Mouse (Mus musculus) hindbrain, embryonic 15.5 days (tissue): ENCODE data around the gene Cacng3. TPM values are rescaled to one million over a fixed set of nuclear protein-coding genes. Genes with fewer than 3 reads are reported as not detected.

Experiments used
- ATAC-seq: fragments of 200-750 bp; cut with Nextera tagmentation; 2 replicates; pipeline ENCODE4 v1.8.0; 2017; ENCODE audit warnings: low read depth, moderate number of reproducible peaks, moderate TSS enrichment; ENCODE audit not compliant: low FRiP score
- H3K27ac ChIP-seq: fragments of 300-500 bp; sonication (generic); replicated peaks from 2 replicates; pipeline ENCODE4 v1.5.1; 2015; ENCODE audit warnings: mild to moderate bottlenecking, inconsistent platforms
- H3K27me3 ChIP-seq: fragments of 300-500 bp; sonication (generic); 2 replicates; pipeline ENCODE4 v1.6.1; 2015; ENCODE audit warnings: control low read depth, inconsistent platforms
- H3K36me3 ChIP-seq: fragments of 300-500 bp; sonication (generic); 2 replicates; pipeline ENCODE4 v1.6.1; 2015; ENCODE audit warnings: control low read depth, inconsistent platforms
- H3K4me1 ChIP-seq: fragments of 300-500 bp; sonication (generic); replicated peaks from 2 replicates; pipeline ENCODE4 v1.6.1; 2015; ENCODE audit warnings: control low read depth, inconsistent platforms
- H3K4me2 ChIP-seq: fragments of 300-500 bp; sonication (generic); 2 replicates; pipeline ENCODE4 v1.6.1; 2015; ENCODE audit warnings: moderate library complexity, mild to moderate bottlenecking, inconsistent platforms
- H3K4me3 ChIP-seq: fragments of 300-500 bp; sonication (generic); 2 replicates; pipeline ENCODE4 v1.5.1; 2015; ENCODE audit warnings: mild to moderate bottlenecking, inconsistent platforms
- H3K9ac ChIP-seq: fragments of 300-500 bp; sonication (generic); 2 replicates; pipeline ENCODE4 v1.6.1; 2015; ENCODE audit warnings: inconsistent platforms
- H3K9me3 ChIP-seq: fragments of 300-500 bp; sonication (generic); 2 replicates; pipeline ENCODE4 v1.6.1; 2016; ENCODE audit warnings: control low read depth, inconsistent platforms
- WGBS: fragments of 180-500 bp; shearing (Covaris S2); methylation state at CpG from one replicate; pipeline ENCODE4 v1.1.7; 2015; 5-methylcytosine and 5-hydroxymethylcytosine counted together
- polyA plus RNA-seq: library from polyadenylated mRNA; unstranded; fragments of >200 nt; fragmentation: Nextera tagmentation; extraction: Ambion mirVana; gene quantifications from 2 replicates; pipeline ENCODE4 v1.2.1, GENCODE M21; 2015

The Cacng3 gene
- 22.3 and 24.8 TPM in 2 replicates for polyA plus RNA-seq

- H3K36me3 ChIP-seq, result no peaks in the 10 kb centered on the region
- H3K4me3 ChIP-seq, result peak within 1 kb of the TSS; percentile 48
- peak within 1 kb of the TSS; percentile 52 for H3K9ac ChIP-seq
- peak within 1 kb of the TSS; percentile 70 for H3K27ac ChIP-seq
- ATAC-seq, result peak; percentile 69; the same call in 1 of the 2 replicates
- WGBS, result 6% methylated on average over 13 of the region's 13 CpGs
- no peaks in the 10 kb centered on the region for H3K9me3 ChIP-seq
- no peaks in the 10 kb centered on the region for H3K27me3 ChIP-seq
- peaks cover 15% of the 10 kb centered on the region for H3K4me1 ChIP-seq
- peak within 1 kb of the TSS; percentile 90 for H3K4me2 ChIP-seq
Observed at GRCm38 (mm10) chr7:122670442-122670872, at the start of gene Cacng3. Gene Cacng3, plus strand, starts transcription at chr7:122670492.

GRCm38 (mm10) chr7:122622125-122622774, 48.0 kb upstream of the Cacng3 start:
- Histone ChIP-seq H3K9ac (no peak overlapping the region), H3K27me3 (no peaks in the 10 kb centered on the region), H3K4me1 (peaks cover 17% of the 10 kb centered on the region), H3K4me2 (no peak overlapping the region), H3K36me3 (no peaks in the 10 kb centered on the region), H3K9me3 (no peaks in the 10 kb centered on the region), H3K4me3 (no peak overlapping the region), H3K27ac (peak overlapping the region; percentile 57)
- 18% methylated on average over 9 of the region's 9 CpGs for WGBS
- ATAC-seq, result peak; percentile 77

- ATAC-seq, result no peak
Observed at GRCm38 (mm10) chr7:122623753-122624152, 46.5 kb upstream of the Cacng3 start.

DNA sequence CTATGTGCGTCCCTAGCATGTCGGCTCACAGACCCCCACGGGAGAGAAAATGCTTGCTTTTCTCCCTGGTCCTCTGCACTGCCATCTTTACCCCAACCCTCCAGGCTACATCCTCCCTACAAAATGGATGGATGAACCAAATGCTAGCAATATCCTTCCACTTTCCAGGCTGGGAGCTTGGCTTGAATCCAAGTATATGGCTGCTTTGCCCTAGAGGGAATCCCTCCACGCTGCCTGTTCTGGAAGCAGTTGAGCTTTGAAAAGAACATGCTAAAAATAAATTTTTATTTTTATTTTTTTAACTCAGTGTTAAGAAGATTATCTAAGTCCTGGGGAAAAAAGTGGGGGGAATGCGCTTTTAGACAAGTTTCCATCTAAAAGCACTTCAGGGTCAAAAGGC, 42.2 kb upstream of the Cacng3 start:
- no peak for ATAC-seq
- H3K27ac ChIP-seq, result no peak overlapping the region
- peaks cover 3% of the 10 kb centered on the region; the same call in 1 of the 2 replicates for H3K4me1 ChIP-seq
- no peaks in the 10 kb centered on the region for H3K9me3 ChIP-seq
- no peak overlapping the region for H3K4me2 ChIP-seq
- WGBS, result 82% methylated on average over 5 of the region's 5 CpGs
- no peaks in the 10 kb centered on the region for H3K36me3 ChIP-seq
- H3K27me3 ChIP-seq, result no peaks in the 10 kb centered on the region
- H3K4me3 ChIP-seq, result no peak overlapping the region
- no peak overlapping the region for H3K9ac ChIP-seq

More at GRCm38 (mm10) chr7:122623753-122624152, 46.5 kb upstream of the Cacng3 start:
- Histone ChIP-seq H3K9me3 (no peaks in the 10 kb centered on the region), H3K4me1 (peaks cover 17% of the 10 kb centered on the region), H3K4me3 (no peak overlapping the region), H3K4me2 (no peak overlapping the region), H3K27ac (no peak overlapping the region), H3K36me3 (no peaks in the 10 kb centered on the region), H3K9ac (no peak overlapping the region), H3K27me3 (no peaks in the 10 kb centered on the region)
- 72% methylated on average over 1 of the region's 1 CpGs for WGBS

DNA sequence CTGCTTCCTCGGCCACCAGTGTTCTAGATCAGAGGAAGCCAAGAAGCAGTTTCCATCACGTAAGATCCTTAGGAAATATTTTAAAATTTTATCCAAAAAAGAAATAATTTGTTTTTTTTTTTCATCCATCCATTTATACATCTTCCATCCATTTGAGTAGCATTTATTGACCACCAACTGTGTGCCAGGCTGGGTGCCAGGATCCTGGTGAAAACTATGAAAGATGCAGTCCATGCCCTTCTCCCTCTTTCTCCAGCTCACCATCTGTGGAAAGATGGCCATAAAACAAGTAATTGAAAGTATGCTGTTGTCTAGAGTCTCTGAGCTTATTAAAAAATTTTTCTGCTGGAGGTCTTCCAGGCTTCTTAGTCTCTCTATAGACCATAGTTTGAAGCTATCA, 39.9 kb upstream of the Cacng3 start:
- no peak for ATAC-seq
- Histone ChIP-seq H3K27me3 (no peaks in the 10 kb centered on the region), H3K9ac (no peak overlapping the region), H3K4me3 (no peak overlapping the region), H3K4me1 (no peaks in the 10 kb centered on the region), H3K27ac (no peak overlapping the region), H3K36me3 (no peaks in the 10 kb centered on the region), H3K4me2 (no peak overlapping the region), H3K9me3 (no peaks in the 10 kb centered on the region)
- 83% methylated on average over 2 of the region's 2 CpGs for WGBS

DNA sequence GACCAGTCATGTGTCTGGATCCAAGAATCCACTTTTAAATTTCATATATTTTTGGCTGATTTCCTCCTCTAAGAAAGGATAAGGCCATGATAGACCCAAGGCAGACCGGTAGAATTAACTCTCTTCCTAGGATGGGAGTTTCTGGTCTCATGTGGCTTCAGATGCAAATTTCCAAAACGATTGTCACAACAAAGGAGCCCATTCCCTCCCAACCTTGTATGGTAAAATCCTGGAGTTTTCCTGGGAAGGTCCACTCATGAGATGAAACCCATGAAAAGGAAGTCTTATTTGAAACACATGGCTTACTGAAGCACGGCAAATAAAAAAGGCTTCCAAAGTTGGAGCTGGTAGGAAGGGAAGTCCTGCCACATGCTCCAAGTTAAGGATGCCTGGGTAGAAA, 39.1 kb upstream of the Cacng3 start:
- 68% methylated on average over 3 of the region's 3 CpGs for WGBS
- H3K36me3 ChIP-seq, result no peaks in the 10 kb centered on the region
- no peak overlapping the region for H3K4me3 ChIP-seq
- no peaks in the 10 kb centered on the region for H3K9me3 ChIP-seq
- no peaks in the 10 kb centered on the region for H3K4me1 ChIP-seq
- H3K27me3 ChIP-seq, result no peaks in the 10 kb centered on the region
- no peak for ATAC-seq
- no peak overlapping the region for H3K27ac ChIP-seq
- no peak overlapping the region for H3K4me2 ChIP-seq
- no peak overlapping the region for H3K9ac ChIP-seq

- WGBS, result 85% methylated on average over 5 of the region's 5 CpGs
- no peak for ATAC-seq
- Histone ChIP-seq H3K4me1 (no peaks in the 10 kb centered on the region), H3K9me3 (no peaks in the 10 kb centered on the region), H3K27ac (no peak overlapping the region), H3K27me3 (no peaks in the 10 kb centered on the region), H3K4me3 (no peak overlapping the region), H3K9ac (no peak overlapping the region), H3K4me2 (no peak overlapping the region), H3K36me3 (no peaks in the 10 kb centered on the region)
Observed at GRCm38 (mm10) chr7:122632946-122633345, 37.3 kb upstream of the Cacng3 start.

- Histone ChIP-seq H3K4me2 (no peak overlapping the region), H3K27ac (no peak overlapping the region), H3K4me1 (no peaks in the 10 kb centered on the region), H3K4me3 (no peak overlapping the region), H3K9ac (no peak overlapping the region), H3K9me3 (no peaks in the 10 kb centered on the region), H3K27me3 (no peaks in the 10 kb centered on the region), H3K36me3 (no peaks in the 10 kb centered on the region)
- 89% methylated on average over 5 of the region's 5 CpGs for WGBS
- no peak for ATAC-seq
Observed at GRCm38 (mm10) chr7:122633463-122633862, 36.8 kb upstream of the Cacng3 start.

DNA sequence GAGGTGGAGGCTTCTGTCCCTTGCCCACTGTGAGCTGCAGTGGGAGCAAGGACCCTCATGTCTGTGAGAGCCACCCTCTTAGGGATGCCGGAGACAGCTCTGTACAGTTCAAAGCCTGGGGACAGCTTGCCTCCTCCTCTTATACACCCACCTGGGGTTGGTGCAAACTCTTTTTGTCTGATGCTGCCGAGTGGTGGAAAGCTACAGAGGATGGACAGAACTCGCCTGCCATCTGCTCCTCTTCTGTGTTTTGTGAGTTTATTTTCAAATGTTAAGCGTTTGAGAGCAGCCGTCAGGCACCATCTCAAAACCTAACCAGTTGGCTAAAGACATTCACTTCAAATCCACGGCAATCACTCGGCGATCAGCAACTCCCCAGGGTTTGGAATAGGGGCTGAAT, 26.6 kb upstream of the Cacng3 start:
- H3K4me3 ChIP-seq, result no peak overlapping the region

DNA sequence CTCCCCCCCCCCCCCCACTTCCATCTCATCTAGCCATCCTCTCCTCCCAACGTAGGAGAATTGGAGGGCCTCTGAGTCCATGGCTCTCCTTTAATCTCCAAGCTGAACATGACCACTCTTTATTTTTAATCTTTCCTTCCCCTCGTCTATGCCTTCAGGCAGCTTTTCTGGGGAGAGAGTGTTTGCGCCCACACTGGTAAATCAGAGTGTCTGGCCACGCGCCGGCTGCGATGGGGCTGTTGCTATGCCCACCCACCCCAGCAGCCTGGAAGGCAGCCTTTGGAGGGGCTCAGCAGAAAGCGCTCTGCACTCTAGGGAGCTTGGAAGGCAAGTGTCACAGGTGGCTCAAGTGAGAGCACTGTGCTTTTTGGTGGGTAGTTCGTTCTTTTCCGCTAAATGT, 21.0 kb upstream of the Cacng3 start:
- H3K27me3 ChIP-seq, result no peaks in the 10 kb centered on the region
- no peak overlapping the region for H3K27ac ChIP-seq
- no peak overlapping the region for H3K4me2 ChIP-seq
- no peaks in the 10 kb centered on the region for H3K9me3 ChIP-seq
- H3K36me3 ChIP-seq, result no peaks in the 10 kb centered on the region
- no peak overlapping the region for H3K4me3 ChIP-seq
- 84% methylated on average over 10 of the region's 10 CpGs for WGBS
- ATAC-seq, result no peak
- H3K9ac ChIP-seq, result no peak overlapping the region
- H3K4me1 ChIP-seq, result no peaks in the 10 kb centered on the region

More for the DNA sequence above, 26.6 kb upstream of the Cacng3 start:
- Histone ChIP-seq H3K9me3 (no peaks in the 10 kb centered on the region), H3K4me1 (no peaks in the 10 kb centered on the region), H3K36me3 (no peaks in the 10 kb centered on the region), H3K27me3 (no peaks in the 10 kb centered on the region), H3K4me2 (no peak overlapping the region), H3K9ac (no peak overlapping the region), H3K27ac (no peak overlapping the region)
- 89% methylated on average over 8 of the region's 8 CpGs for WGBS
- ATAC-seq, result no peak

DNA sequence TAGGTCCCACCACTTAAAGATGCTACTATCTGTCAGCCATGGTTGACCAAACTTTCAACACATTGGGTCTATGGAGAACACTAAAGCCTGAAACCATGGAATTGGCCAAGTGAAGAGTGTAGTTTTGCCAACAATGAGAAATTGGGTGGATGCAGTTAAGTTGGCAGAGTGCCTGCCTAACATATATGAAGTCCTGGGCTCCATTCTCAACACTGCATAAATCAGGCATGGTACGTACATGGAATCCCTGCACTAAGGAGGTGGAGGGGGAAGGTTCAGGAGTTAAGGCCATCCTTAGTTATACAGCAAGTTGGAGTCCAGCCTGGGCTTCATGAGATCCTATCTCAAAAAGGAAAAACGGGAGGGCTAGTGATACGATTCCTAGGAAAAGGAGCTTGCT, 17.8 kb upstream of the Cacng3 start:
- Histone ChIP-seq H3K9ac (no peak overlapping the region), H3K27ac (no peak overlapping the region), H3K9me3 (no peaks in the 10 kb centered on the region), H3K4me2 (no peak overlapping the region), H3K27me3 (no peaks in the 10 kb centered on the region), H3K4me3 (no peak overlapping the region), H3K4me1 (no peaks in the 10 kb centered on the region), H3K36me3 (no peaks in the 10 kb centered on the region)
- no peak for ATAC-seq
- WGBS, result 79% methylated on average over 3 of the region's 3 CpGs

DNA sequence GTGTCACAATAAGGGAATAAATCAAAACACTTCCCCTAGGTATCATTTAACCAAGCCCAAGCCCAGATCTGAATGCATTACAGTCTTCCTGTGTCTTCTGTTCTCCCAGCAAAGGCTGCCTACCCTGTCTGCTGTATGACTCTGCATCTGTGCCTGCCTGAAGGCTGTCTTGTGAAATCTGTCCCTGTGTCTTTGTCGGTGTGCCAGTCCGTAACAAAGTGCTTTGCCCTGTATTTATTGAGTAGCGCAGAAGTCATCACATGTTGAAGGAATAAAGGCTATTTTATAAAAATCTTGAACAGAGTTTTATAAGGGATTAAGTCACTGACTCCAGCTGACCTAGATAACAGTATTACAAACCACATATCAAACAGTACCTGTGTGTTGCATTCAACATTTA, 13.6 kb upstream of the Cacng3 start:
- no peak overlapping the region for H3K27ac ChIP-seq
- H3K9me3 ChIP-seq, result no peaks in the 10 kb centered on the region
- no peak overlapping the region for H3K4me3 ChIP-seq
- no peak overlapping the region for H3K9ac ChIP-seq
- H3K27me3 ChIP-seq, result no peaks in the 10 kb centered on the region
- H3K4me2 ChIP-seq, result no peak overlapping the region
- no peaks in the 10 kb centered on the region for H3K4me1 ChIP-seq
- no peak for ATAC-seq
- 87% methylated on average over 3 of the region's 3 CpGs for WGBS
- no peaks in the 10 kb centered on the region for H3K36me3 ChIP-seq
